Mouse (Mus musculus) G1E (cell line): ENCODE results near the gene Fam129c.

Experiments used
- CTCF ChIP-seq: IDR thresholded peaks from 2 replicates; pipeline ENCODE4 v1.5.1; 2012; ENCODE audit warnings: low read depth, low read length, inconsistent platforms, mixed read lengths
- GATA1 ChIP-seq: IDR thresholded peaks from 2 replicates; pipeline ENCODE4 v1.6.1; 2012; ENCODE audit warnings: borderline replicate concordance, low read length, inconsistent platforms, mixed read lengths
- POLR2AphosphoS5 ChIP-seq: IDR thresholded peaks from 2 replicates; pipeline ENCODE4 v1.6.1; 2012; ENCODE audit warnings: low read depth, low read length, inconsistent platforms; ENCODE audit not compliant: insufficient replicate concordance
- TAL1 ChIP-seq: conservative IDR thresholded peaks from 2 replicates; pipeline ENCODE4 v1.6.1; 2012; ENCODE audit warnings: low read depth, low read length, inconsistent platforms, mixed read lengths

- TF ChIP-seq CTCF (no peak), TAL1 (no peak), GATA1 (no peak), POLR2AphosphoS5 (no peak)
These were observed 18.4 kb upstream of the Fam129c start for GRCm38 (mm10) chr8:71579009-71579408.
